Mouse (Mus musculus): ENCODE results near the gene Pole. TPM values are rescaled to one million over a fixed set of nuclear protein-coding genes. Genes with fewer than 3 reads are reported as not detected.

Pole gene
- polyA plus RNA-seq, 1 experiment from 2014 or later = 24.2 TPM

DNA sequence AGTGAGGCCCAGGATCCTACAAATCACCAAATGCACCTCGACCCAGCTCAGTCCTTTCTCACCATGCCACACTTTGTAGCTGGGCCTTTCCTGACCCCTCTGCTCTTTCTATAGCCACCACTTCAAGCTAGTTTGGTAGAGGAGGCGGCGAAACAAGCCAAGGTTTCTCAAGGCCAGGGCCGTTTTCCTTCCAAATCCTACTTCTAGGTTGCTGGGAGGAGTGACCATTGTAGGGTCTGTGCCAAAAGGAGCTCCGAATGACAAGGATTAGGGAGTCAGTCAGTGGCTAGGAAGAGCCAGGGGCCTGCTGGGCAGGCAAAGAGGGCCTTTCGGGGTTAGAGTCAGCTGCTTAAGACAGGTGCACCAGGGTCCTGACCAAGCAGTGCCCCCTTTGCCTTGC is 98.4 kb downstream of the Pole start:
- no peak overlapping the region for H3K27ac ChIP-seq
- no peak for ATAC-seq
- peaks cover 38% of the 10 kb centered on the region for H3K4me1 ChIP-seq
- no peaks in the 10 kb centered on the region for H3K9me3 ChIP-seq (replicated peaks)
- no peaks in the 10 kb centered on the region for H3K27me3 ChIP-seq
- H3K4me2 ChIP-seq = peak overlapping the region; percentile 81
- peaks cover 19% of the 10 kb centered on the region for H3K36me3 ChIP-seq (ENCODE audit: poor library complexity, severe bottlenecking)
- H3K4me3 ChIP-seq = peak overlapping the region; percentile 88
- WGBS = 65% methylated on average over 6 of the region's 6 CpGs
- H3K9ac ChIP-seq = peak overlapping the region; percentile 91

GRCm38 (mm10) chr5:110385263-110385662 is 99.2 kb downstream of the Pole start:
- Histone ChIP-seq H3K4me2 (peak overlapping the region; percentile 81), H3K9ac (peak overlapping the region; percentile 91), H3K4me3 (peak overlapping the region; percentile 88), H3K36me3 (ENCODE audit: poor library complexity, severe bottlenecking) (peaks cover 12% of the 10 kb centered on the region), H3K4me1 (peaks cover 38% of the 10 kb centered on the region), H3K9me3 (replicated peaks) (no peaks in the 10 kb centered on the region), H3K27me3 (no peaks in the 10 kb centered on the region), H3K27ac (no peak overlapping the region)
- 31% methylated on average over 4 of the region's 4 CpGs for WGBS
- ATAC-seq = no peak

DNA sequence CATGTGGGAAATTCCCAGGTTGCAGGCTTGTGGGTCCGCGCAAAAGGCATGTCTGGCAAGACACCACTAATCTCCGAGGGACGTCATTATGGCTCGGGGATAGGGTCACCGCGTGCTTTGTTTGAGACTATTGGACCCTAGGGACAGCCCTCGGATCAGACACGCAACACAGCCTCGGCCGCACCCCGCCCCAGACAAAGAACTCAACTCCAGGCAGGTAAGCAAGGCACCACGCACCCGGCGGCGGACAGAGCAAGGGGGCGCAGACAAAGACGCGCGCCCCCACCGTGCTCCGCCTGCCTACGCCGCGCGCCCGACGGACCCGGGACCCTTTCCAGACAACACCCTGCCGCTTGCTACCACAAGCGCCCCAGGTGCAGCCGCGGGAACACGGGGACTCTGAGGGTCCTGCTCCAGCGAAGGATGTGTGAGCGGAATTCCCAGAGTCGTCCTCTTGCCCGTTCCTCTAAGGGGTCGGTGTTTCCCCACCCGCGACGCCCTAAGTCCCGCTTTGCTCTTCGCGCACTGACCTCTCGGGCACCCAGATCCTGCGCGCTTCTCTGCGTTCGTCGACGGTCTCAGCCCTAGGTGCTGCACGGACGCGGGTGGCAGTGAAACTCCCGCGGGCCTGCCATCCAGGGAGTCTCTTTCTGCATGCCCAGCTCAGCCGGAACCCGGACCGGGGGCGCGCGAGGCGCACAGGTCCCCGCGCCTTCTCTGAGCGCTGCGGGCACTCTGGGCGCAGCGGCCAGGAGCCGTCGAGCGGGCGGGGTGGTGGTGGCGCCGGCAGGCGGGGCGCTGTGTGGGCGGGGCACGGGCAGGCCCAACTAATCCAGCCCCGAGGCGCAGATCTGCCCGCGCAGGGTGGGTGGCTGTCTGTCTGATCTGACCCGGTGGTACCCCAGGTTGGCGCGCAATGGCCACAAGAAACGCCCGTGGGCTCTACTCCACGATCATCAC is 100.5 kb downstream of the Pole start:
- Histone ChIP-seq H3K27me3 (no peaks in the 10 kb centered on the region), H3K9me3 (replicated peaks) (no peaks in the 10 kb centered on the region), H3K27ac (peak overlapping the region; percentile 72), H3K4me3 (peak overlapping the region; percentile 88), H3K36me3 (ENCODE audit: poor library complexity, severe bottlenecking) (peaks cover 4% of the 10 kb centered on the region; the same call in 1 of the 2 replicates), H3K9ac (peak overlapping the region; percentile 91), H3K4me2 (peak overlapping the region; percentile 81), H3K4me1 (peaks cover 38% of the 10 kb centered on the region)
- ATAC-seq = peak; percentile 93
- WGBS = under 1% methylated on average over 90 of the region's 90 CpGs

Other genes starting within 250 kb of the Pole start
- 5.1 and 6.0 TPM in 2 replicates for gene Gm17655, start 213.8 kb upstream of the Pole start, polyA plus RNA-seq (2015; fragmentation: Nextera tagmentation; extraction: Ambion mirVana)
- 0.88 and 1.1 TPM in 2 replicates for gene Gm35315, start 191.9 kb upstream of the Pole start, polyA plus RNA-seq (2015; fragmentation: Nextera tagmentation; extraction: Ambion mirVana)
- gene Plcxd1, start 186.3 kb upstream of the Pole start, polyA plus RNA-seq (2015; fragmentation: Nextera tagmentation; extraction: Ambion mirVana) = 1.6 and 1.8 TPM in 2 replicates
- gene Gtpbp6, start 178.1 kb upstream of the Pole start, polyA plus RNA-seq (2015; fragmentation: Nextera tagmentation; extraction: Ambion mirVana) = 39.1 and 45.2 TPM in 2 replicates
- 15.5 TPM in 2 replicates for gene Zfp605, start 176.2 kb upstream of the Pole start, polyA plus RNA-seq (2015; fragmentation: Nextera tagmentation; extraction: Ambion mirVana)
- gene Chfr, start 150.5 kb upstream of the Pole start, polyA plus RNA-seq (2015; fragmentation: Nextera tagmentation; extraction: Ambion mirVana) = 85.5 and 88.9 TPM in 2 replicates
- 18.7 and 20.1 TPM in 2 replicates for gene Golga3, start 109.6 kb upstream of the Pole start, polyA plus RNA-seq (2015; fragmentation: Nextera tagmentation; extraction: Ambion mirVana)
- gene Ankle2, start 55.3 kb upstream of the Pole start, polyA plus RNA-seq (2015; fragmentation: Nextera tagmentation; extraction: Ambion mirVana) = 25.4 and 33.2 TPM in 2 replicates
- 89.1 and 97.1 TPM in 2 replicates for gene Pgam5, start 16.4 kb upstream of the Pole start, polyA plus RNA-seq (2015; fragmentation: Nextera tagmentation; extraction: Ambion mirVana)
- 8.3 and 10.9 TPM in 2 replicates for gene Pxmp2, start 120 bp upstream of the Pole start, polyA plus RNA-seq (2015; fragmentation: Nextera tagmentation; extraction: Ambion mirVana)
- gene P2rx2, start 56.9 kb downstream of the Pole start, polyA plus RNA-seq (2015; fragmentation: Nextera tagmentation; extraction: Ambion mirVana) = 2.0 and 2.2 TPM in 2 replicates
- not detected in 2 replicates for gene Lrcol1, start 58.4 kb downstream of the Pole start, polyA plus RNA-seq (2015; fragmentation: Nextera tagmentation; extraction: Ambion mirVana)
- gene Fbrsl1, start 162.2 kb downstream of the Pole start, polyA plus RNA-seq (2015; fragmentation: Nextera tagmentation; extraction: Ambion mirVana) = 22.8 and 23.3 TPM in 2 replicates